Mouse (Mus musculus) embryonic fibroblast, embryonic 13.5 days (primary cell): ENCODE results near the gene Ctdsp1.

ENCODE experiments used
- CTCF ChIP-seq: IDR thresholded peaks from 2 replicates; pipeline ENCODE4 v1.5.1; 2011; ENCODE audit warnings: mild to moderate bottlenecking, control low read depth, low read length, moderate library complexity, borderline replicate concordance; ENCODE audit not compliant: insufficient read depth
- POLR2A ChIP-seq: IDR thresholded peaks from 2 replicates; pipeline ENCODE4 v1.6.1; 2011; ENCODE audit warnings: low read depth, mild to moderate bottlenecking, control low read depth, low read length, moderate library complexity

DNA sequence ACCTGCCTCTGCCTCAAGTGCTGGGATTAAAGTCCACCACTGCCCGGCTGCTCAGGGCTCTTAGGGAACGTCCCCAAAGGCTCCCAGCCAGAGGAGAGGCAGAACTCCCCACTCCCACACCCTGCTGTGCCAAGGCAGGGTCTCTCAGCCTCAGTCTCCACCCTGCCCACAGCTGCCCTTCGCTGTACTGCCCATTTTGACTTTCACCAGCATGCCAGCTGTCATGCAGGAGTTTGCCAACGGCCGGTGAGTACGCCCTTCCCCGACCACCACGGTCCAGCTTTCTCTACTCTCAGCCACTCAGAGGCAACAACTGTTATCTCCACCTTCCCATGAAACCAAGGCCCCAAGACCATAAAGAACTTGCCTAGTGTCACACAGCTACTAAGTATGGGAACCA, 6.8 kb upstream of the Ctdsp1 start:
- TF ChIP-seq POLR2A (no peak), CTCF (no peak)
